Mouse (Mus musculus): Measurements from ENCODE around the gene Glod4. TPM values are rescaled to one million over a fixed set of nuclear protein-coding genes. Genes with fewer than 3 reads are reported as not detected.

The Glod4 gene
- polyA plus RNA-seq, 1 experiment from 2014 or later = 116 TPM

DNA sequence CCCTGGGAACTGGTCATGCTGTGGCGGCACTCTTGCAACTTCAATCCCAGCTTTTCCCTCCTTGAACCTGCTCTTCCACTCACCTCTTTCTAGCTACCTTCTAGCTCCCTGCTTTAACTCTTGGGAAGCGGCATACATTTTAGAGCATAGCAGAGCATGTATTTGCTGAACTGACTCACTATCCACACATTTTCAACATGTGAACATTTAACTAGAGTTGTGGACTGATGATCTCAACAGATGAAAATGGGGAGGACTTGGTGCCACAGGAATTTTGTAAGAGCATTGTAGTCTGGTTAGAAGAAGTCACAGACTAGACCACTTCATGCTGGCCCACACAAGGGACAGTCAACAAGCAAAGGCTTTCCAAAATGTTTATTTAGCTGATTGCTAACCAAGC is 85.2 kb downstream of the Glod4 start:
- H3K4me3 ChIP-seq = no peak overlapping the region
- no peak overlapping the region for H3K27ac ChIP-seq (replicated peaks)
- no peaks in the 10 kb centered on the region for H3K27me3 ChIP-seq
- 96% methylated on average over 2 of the region's 2 CpGs for WGBS
- H3K9me3 ChIP-seq = no peaks in the 10 kb centered on the region
- H3K9ac ChIP-seq (replicated peaks) = no peak overlapping the region
- H3K4me1 ChIP-seq = no peaks in the 10 kb centered on the region
- H3K36me3 ChIP-seq = peaks cover 50% of the 10 kb centered on the region
- no peak overlapping the region for H3K4me2 ChIP-seq (replicated peaks)
- ATAC-seq (ENCODE audit: low FRiP score, low read depth) = no peak

DNA sequence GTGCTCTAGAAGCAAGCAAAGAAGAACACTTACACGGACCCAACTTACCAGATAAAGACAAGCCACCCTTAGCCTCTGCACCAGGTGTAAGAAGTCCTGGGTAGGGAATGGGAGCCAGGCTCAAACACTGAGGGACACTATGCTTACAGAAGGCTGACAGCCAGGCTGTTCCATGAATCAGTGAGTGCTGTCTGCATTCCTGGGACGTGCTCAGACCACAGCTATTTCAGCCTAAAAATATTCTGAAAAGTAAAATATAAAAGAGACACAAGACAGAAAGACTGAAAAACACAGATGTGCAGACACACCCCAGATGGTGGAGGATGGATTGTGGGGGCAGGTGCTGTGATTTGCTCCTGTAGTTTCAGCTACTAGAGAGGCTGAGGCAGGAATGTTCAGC is 88.7 kb downstream of the Glod4 start:
- Histone ChIP-seq H3K36me3 (peaks cover 29% of the 10 kb centered on the region; the same call in 1 of the 2 replicates), H3K4me3 (no peak overlapping the region), H3K4me1 (no peaks in the 10 kb centered on the region), H3K4me2 (replicated peaks) (no peak overlapping the region), H3K9me3 (no peaks in the 10 kb centered on the region), H3K27ac (replicated peaks) (no peak overlapping the region), H3K27me3 (no peaks in the 10 kb centered on the region), H3K9ac (replicated peaks) (no peak overlapping the region)
- WGBS = 96% methylated on average over 2 of the region's 2 CpGs
- no peak for ATAC-seq (ENCODE audit: low FRiP score, low read depth)

DNA sequence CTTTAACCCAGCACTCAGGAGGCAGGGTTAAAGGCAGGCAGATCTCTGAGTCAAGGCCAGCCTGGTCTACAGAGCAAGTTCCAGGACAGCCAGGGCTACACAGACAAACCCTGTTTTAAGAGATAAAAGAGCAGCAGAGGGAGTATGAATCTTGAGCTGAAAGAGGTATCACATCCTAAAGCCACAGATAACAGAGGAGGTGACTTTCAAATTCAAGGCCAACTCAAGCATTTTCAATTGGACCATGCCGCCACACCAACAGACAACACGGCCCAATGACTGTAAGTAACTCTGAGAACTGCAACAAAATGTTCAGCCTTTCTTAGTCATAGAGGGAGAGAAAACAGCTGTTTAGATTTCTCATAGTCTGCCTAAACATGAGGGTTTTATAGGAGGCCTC is 89.3 kb downstream of the Glod4 start:
- Histone ChIP-seq H3K36me3 (peaks cover 22% of the 10 kb centered on the region; the same call in 1 of the 2 replicates), H3K27ac (replicated peaks) (no peak overlapping the region), H3K4me1 (no peaks in the 10 kb centered on the region), H3K27me3 (no peaks in the 10 kb centered on the region), H3K9me3 (no peaks in the 10 kb centered on the region), H3K9ac (replicated peaks) (no peak overlapping the region), H3K4me3 (no peak overlapping the region), H3K4me2 (replicated peaks) (no peak overlapping the region)
- 89% methylated on average over 2 of the region's 2 CpGs for WGBS
- no peak for ATAC-seq (ENCODE audit: low FRiP score, low read depth)

DNA sequence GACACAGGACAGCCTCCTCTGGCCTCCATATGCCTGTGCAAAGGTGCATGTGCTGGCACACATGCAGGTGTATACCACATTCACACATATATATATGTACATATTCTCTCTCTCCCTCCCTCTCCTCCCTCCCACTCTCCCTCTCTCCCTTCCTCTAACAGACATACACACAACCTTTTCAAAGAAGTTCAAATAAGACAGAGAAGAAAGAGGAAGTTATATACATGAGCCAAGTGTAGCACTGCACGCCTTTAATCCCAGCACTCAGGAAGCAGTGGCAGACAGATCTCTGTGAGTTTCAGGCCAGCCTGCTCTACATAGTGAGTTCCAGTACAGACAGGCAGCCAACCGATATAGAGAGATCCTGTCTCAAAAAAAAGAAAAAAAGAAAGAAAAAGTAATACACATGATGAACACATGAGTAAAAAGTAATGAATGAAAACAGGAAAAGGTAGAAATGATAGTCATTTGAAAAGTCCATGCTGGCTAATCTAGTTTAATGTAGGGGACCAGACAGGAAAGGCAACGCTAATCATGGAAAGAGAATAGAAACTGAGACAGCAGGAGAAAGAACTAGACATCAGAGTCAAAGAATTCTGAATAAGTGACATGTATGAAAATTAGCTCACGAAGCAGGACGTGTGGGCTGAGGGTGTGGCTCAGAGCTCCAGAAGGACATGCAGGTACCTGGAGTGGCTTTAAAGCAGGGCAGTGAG is 90.1 kb downstream of the Glod4 start:
- Histone ChIP-seq H3K9ac (replicated peaks) (no peak overlapping the region), H3K27me3 (no peaks in the 10 kb centered on the region), H3K36me3 (peaks cover 20% of the 10 kb centered on the region; the same call in 1 of the 2 replicates), H3K4me2 (replicated peaks) (no peak overlapping the region), H3K4me3 (no peak overlapping the region), H3K27ac (replicated peaks) (no peak overlapping the region), H3K4me1 (peaks cover 5% of the 10 kb centered on the region; the same call in 1 of the 2 replicates), H3K9me3 (no peaks in the 10 kb centered on the region)
- 86% methylated on average over 5 of the region's 5 CpGs for WGBS
- ATAC-seq (ENCODE audit: low FRiP score, low read depth) = no peak

DNA sequence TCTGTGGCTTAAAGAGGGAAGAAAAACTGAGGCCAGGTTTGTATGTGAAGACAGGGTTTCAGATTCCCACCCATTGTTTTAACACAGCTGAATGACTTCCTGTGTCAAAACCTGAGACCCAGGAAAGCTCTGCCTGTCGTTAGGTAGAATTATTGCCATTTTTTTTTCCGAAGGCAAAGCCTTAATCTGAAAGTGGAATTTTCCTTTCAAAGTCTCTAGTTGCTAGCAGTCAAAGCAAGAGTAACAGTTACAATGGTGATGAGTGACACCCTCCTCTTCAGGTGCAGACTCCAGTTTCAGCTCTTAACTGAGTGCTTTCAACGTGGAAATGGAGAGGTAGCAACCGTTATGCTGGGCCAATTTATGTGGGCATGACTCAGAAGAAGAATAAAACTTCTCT is 92.5 kb downstream of the Glod4 start:
- H3K27me3 ChIP-seq = no peaks in the 10 kb centered on the region
- 88% methylated on average over 4 of the region's 4 CpGs for WGBS

DNA sequence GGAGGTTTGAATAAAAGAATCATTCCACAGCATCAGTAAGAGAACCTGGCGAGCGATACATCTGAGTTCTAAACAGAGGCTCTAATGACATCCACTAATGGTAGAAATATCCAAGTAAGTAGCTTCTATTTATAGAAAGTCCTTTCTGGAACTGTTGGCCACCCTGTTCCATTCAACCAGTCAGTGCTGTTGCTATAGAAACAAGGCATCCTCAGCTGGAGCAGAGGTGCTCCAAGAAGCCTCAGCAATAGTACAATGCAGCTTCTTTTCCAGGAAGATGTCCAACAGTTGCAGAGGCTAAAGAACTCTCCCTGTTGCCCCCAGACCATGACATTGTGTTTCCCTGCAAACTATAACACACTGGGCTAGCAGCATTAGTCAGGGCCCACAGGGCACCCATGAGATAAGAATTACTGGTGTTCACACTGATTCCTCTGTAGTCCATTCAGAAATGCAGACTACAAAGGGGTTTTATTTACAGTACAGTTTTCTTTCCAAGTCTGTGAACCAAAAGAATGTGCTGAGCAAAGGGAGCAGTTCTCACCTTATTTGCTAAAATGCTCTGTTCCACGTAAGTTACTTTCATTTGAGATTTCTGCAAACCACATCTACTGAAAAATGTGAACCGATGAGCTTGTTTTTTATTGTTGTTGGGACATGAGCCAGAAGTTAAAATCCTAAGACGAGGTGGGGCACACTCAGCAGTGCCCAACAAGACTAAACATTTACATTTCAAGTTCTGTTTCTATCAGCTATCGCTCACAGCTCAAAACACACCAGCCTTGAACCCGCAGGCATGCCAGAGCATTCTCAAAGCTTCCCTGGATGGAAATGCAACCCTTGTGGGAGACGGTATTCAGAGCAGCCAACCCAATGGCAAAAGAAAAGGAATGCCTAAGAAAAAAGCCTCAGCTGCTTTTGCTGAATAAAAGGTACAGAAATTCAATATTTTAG is 95.2 kb downstream of the Glod4 start:
- no peak for ATAC-seq (ENCODE audit: low FRiP score, low read depth)
- H3K27ac ChIP-seq (replicated peaks) = no peak overlapping the region
- 80% methylated on average over 8 of the region's 8 CpGs for WGBS
- no peak overlapping the region for H3K4me2 ChIP-seq (replicated peaks)
- no peaks in the 10 kb centered on the region for H3K9me3 ChIP-seq
- H3K27me3 ChIP-seq = no peaks in the 10 kb centered on the region
- peaks cover 11% of the 10 kb centered on the region for H3K4me1 ChIP-seq
- H3K9ac ChIP-seq (replicated peaks) = no peak overlapping the region
- H3K4me3 ChIP-seq = no peak overlapping the region
- H3K36me3 ChIP-seq = 0 out of 2 replicates have a peak, but pooled peaks cover 4% of the 10 kb centered on the region

More for the DNA sequence above, 92.5 kb downstream of the Glod4 start:
- ATAC-seq (ENCODE audit: low FRiP score, low read depth) = no peak
- Histone ChIP-seq H3K27ac (replicated peaks) (no peak overlapping the region), H3K4me3 (no peak overlapping the region), H3K9me3 (no peaks in the 10 kb centered on the region), H3K9ac (replicated peaks) (no peak overlapping the region), H3K4me2 (replicated peaks) (no peak overlapping the region), H3K4me1 (peaks cover 11% of the 10 kb centered on the region), H3K36me3 (0 out of 2 replicates have a peak, but pooled peaks cover 11% of the 10 kb centered on the region)

DNA sequence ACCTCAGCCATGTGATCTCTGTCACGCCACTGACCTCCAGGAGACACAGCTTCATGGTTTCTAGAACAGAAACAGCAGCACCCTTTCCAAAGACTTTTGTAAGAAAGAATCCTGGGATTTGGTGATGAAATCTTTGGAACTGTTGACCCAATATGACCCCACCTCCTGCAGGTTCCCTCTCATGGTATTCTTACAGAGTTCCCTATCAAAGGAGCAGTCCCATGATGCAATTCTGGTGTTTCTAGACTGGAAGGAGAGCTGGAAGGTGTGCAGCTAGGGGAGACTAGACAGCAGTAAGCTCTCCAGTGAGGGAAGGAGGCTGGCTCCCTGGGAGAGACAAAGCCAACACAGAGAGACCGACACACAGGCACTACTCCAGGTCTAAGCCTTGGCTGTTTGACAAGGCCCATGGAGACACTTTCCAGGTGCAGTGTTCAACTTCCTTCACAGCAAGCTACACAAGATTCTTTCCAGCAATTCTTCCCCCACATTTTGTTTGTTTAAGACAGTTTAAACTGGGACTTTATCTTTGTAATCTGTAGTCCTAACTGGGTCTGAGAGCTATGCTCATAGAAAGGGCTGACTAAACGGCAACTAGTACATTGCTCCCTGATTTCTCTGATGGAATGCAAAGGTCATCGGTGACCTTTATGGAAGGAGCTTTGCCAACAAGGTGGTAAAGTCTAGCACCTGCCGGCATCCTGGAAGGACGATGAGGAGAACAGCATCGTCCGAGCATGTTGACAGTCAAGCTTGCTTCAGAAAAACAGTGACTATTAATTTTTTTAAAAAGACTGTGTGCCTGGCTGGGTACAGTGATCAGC is 97.1 kb downstream of the Glod4 start:
- Histone ChIP-seq H3K27ac (replicated peaks) (no peak overlapping the region), H3K9me3 (no peaks in the 10 kb centered on the region), H3K4me1 (peaks cover 11% of the 10 kb centered on the region), H3K4me3 (no peak overlapping the region), H3K4me2 (replicated peaks) (no peak overlapping the region), H3K9ac (replicated peaks) (no peak overlapping the region), H3K36me3 (0 out of 2 replicates have a peak, but pooled peaks cover 6% of the 10 kb centered on the region), H3K27me3 (no peaks in the 10 kb centered on the region)
- WGBS = 86% methylated on average over 8 of the region's 8 CpGs
- no peak for ATAC-seq (ENCODE audit: low FRiP score, low read depth)

DNA sequence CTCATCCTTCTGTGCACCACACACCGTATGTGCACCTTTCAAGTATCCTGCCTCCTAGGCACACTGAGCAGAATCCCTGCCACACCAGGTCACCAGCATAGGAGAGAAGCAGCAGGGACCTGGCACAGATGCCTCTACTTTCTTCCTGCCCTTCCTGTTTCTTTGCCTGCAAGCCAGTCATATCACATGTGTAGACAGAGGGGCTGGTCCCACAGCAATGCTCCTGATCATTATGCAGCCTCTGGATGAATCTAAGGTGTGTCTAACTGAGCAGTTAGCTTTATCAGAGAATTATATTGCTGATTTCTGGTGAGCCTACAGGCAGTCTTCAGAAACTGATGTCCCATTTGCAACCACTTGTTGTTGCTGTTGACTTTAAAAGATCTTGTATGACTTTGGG is 98.4 kb downstream of the Glod4 start:
- no peaks in the 10 kb centered on the region for H3K27me3 ChIP-seq

DNA sequence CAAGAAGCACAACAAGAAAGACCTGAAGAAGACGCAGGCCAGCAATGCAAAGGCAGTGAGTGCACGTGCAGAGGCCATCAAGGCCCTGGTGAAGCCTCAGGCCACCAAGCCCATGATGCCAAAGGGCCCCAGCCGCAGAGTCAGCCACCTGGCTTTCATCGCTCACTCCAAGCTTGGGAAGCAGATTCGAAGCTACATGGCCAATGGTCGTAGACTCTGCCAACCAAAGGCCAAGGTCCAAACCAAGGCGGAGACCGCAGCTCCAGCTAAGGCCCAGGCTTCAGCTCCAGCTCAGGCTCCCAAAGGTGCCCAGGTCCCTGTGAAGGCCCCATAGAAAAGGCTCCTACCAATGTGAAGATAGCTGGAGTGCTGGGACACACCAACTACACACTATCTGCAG is 99.1 kb downstream of the Glod4 start:
- 95% methylated on average over 8 of the region's 8 CpGs for WGBS
- Histone ChIP-seq H3K4me3 (no peak overlapping the region), H3K27ac (replicated peaks) (no peak overlapping the region), H3K4me2 (replicated peaks) (no peak overlapping the region), H3K36me3 (0 out of 2 replicates have a peak, but pooled peaks cover 7% of the 10 kb centered on the region), H3K9ac (replicated peaks) (no peak overlapping the region), H3K4me1 (peaks cover 11% of the 10 kb centered on the region), H3K9me3 (no peaks in the 10 kb centered on the region), H3K27me3 (no peaks in the 10 kb centered on the region)
- no peak for ATAC-seq (ENCODE audit: low FRiP score, low read depth)

More for the DNA sequence above, 98.4 kb downstream of the Glod4 start:
- no peak overlapping the region for H3K9ac ChIP-seq (replicated peaks)
- no peak overlapping the region for H3K27ac ChIP-seq (replicated peaks)
- no peak overlapping the region for H3K4me3 ChIP-seq
- peaks cover 11% of the 10 kb centered on the region for H3K4me1 ChIP-seq
- H3K4me2 ChIP-seq (replicated peaks) = no peak overlapping the region
- H3K36me3 ChIP-seq = 0 out of 2 replicates have a peak, but pooled peaks cover 7% of the 10 kb centered on the region
- 95% methylated on average over 1 of the region's 1 CpGs for WGBS
- H3K9me3 ChIP-seq = no peaks in the 10 kb centered on the region
- ATAC-seq (ENCODE audit: low FRiP score, low read depth) = no peak

DNA sequence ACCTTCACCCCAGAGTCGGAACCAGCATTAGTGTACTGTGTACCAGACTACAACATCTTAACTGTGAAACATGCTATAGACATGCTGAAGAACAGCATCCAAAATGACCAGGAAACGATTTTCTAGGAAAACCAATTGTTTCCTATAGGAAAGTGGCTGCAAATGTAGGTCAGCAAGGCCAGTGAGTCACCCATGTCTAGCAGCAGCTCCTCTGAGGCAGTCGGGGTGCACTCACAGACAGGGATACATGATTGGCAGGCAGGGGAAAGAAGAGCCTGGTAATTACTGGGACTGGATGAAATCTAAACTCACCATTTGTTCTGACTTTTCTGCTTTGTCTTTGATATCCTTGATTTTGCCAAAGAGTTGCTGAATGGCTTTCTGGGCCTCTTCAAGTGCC is 105.5 kb downstream of the Glod4 start:
- no peaks in the 10 kb centered on the region for H3K27me3 ChIP-seq
- no peaks in the 10 kb centered on the region for H3K4me1 ChIP-seq
- peaks cover 50% of the 10 kb centered on the region for H3K36me3 ChIP-seq
- H3K27ac ChIP-seq (replicated peaks) = no peak overlapping the region
- WGBS = 85% methylated on average over 3 of the region's 3 CpGs
- H3K4me3 ChIP-seq = no peak overlapping the region
- no peak for ATAC-seq (ENCODE audit: low FRiP score, low read depth)
- no peaks in the 10 kb centered on the region for H3K9me3 ChIP-seq
- H3K9ac ChIP-seq (replicated peaks) = no peak overlapping the region
- H3K4me2 ChIP-seq (replicated peaks) = no peak overlapping the region

DNA sequence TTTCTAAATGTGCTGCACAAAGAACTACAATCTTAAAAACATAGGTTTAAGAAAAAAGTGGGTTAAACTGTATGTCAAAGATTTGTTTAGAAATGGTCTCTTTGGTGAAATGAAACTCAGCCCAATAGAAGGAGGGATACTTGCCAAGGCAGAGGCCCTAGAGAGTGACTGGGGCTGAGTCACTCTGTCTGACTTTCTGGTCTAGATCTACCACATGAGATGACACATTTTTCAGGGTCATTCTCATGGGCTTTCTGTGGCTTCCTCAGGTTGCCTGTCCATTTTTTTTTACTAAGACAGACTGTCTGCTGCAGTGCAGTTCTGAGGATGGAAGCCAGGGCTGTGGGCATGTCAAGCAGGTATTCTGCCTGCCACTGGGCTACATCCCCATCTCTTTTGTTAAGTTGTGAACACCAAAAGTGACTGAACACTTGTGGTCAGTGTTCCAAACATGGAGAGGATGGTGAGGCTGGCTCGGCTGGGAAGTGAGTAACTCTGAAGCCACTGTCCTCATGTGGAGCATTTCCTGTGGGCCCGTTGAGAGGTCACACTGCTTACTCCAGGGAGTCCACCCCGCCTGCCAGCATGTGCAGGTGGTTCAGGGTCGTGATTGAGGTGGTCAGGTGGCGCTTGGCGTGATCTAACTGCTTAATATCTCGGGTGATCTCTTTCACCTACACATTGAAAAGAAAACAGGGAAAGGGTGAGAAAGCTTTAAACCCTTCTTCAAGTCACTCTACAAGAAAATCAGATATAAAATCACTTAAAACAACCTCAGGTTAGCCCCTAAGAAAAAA is 107.7 kb downstream of the Glod4 start:
- Histone ChIP-seq H3K4me3 (no peak overlapping the region), H3K4me2 (replicated peaks) (no peak overlapping the region), H3K27me3 (no peaks in the 10 kb centered on the region), H3K9me3 (no peaks in the 10 kb centered on the region), H3K27ac (replicated peaks) (no peak overlapping the region), H3K36me3 (peaks cover 56% of the 10 kb centered on the region), H3K9ac (replicated peaks) (no peak overlapping the region), H3K4me1 (no peaks in the 10 kb centered on the region)
- 91% methylated on average over 7 of the region's 7 CpGs for WGBS
- no peak for ATAC-seq (ENCODE audit: low FRiP score, low read depth)
